ENCODE assay signal across 11 mouse cellular contexts in genomic region chr13:99323632-99324336, GRCm38 (mm10). TPM values are rescaled to one million over a fixed set of nuclear protein-coding genes. Genes with fewer than 3 reads are reported as not detected.
DNase-seq lines count a peak whose midpoint lies in the region; ATAC-seq and TF ChIP-seq lines count a peak whose summit lies in the region.
"Had no signal": no experiment of that assay in that cellular context is flagged by ENCODE, and none has a peak within 500 bp of the region (broad histone marks: within the 10 kb centered on the region; RNA-seq: fewer than 3 reads in every experiment).

No protein-coding gene starts in this region.

- TF ChIP-seq CTCF in liver, adult 2 months (IDR thresholded peaks at IDR 0.05; ENCODE audit: low read depth, low read length), result no peak

- no peaks in the 10 kb centered on the region for H3K4me1 ChIP-seq in liver, adult 2 months (ENCODE audit: control insufficient read depth, insufficient read depth, low read length)
- no peaks in the 10 kb centered on the region for H3K4me1 ChIP-seq in liver, embryonic 11.5 days (replicated peaks; ENCODE audit: control insufficient read depth, insufficient read depth, low read length)
- peaks cover 10% of the 10 kb centered on the region for H3K4me1 ChIP-seq in heart, embryonic 15.5 days (replicated peaks)
- no peaks in the 10 kb centered on the region for H3K4me1 ChIP-seq in forebrain, embryonic 16.5 days (replicated peaks; ENCODE audit: control insufficient read depth, insufficient read depth, low read length)
- no peaks in the 10 kb centered on the region for H3K4me1 ChIP-seq in midbrain, embryonic 14.5 days (ENCODE audit: control insufficient read depth, insufficient read depth, low read length)
- H3K4me1 ChIP-seq: forebrain, embryonic 13.5 days had no signal

- intact Hi-C loops in gastrocnemius, postnatal 36 days (cut with DNase I), result no loop called here

- peaks cover 53% of the 10 kb centered on the region for H3K36me3 ChIP-seq in liver, adult 2 months (ENCODE audit: control insufficient read depth, insufficient read depth, low read length)
- peaks cover 45% of the 10 kb centered on the region for H3K36me3 ChIP-seq in liver, embryonic 11.5 days (ENCODE audit: control insufficient read depth, insufficient read depth, low read length)
- peaks cover 77% of the 10 kb centered on the region for H3K36me3 ChIP-seq in heart, embryonic 15.5 days
- H3K36me3 ChIP-seq in splenic B cell, adult 2 months (ENCODE audit: control insufficient read depth, insufficient read depth, low read length, poor library complexity, severe bottlenecking), result peaks cover 23% of the 10 kb centered on the region; the same call in 1 of the 2 replicates
- peaks cover 29% of the 10 kb centered on the region for H3K36me3 ChIP-seq in forebrain, embryonic 16.5 days (ENCODE audit: control insufficient read depth, insufficient read depth)
- H3K36me3 ChIP-seq in midbrain, embryonic 14.5 days (ENCODE audit: control insufficient read depth, insufficient read depth, low read length), result peaks cover 77% of the 10 kb centered on the region

- no peaks in the 10 kb centered on the region for H3K79me2 ChIP-seq in liver, adult 2 months (ENCODE audit: control insufficient read depth, insufficient read depth, low read length)

- H3K27me3 ChIP-seq in liver, adult 2 months (ENCODE audit: control insufficient read depth, insufficient read depth, low read length), result no peaks in the 10 kb centered on the region
- H3K27me3 ChIP-seq in liver, embryonic 11.5 days (replicated peaks; ENCODE audit: control insufficient read depth, insufficient read depth, low read length), result no peaks in the 10 kb centered on the region
- H3K27me3 ChIP-seq in heart, embryonic 15.5 days, result no peaks in the 10 kb centered on the region
- no peaks in the 10 kb centered on the region for H3K27me3 ChIP-seq in splenic B cell, adult 2 months (ENCODE audit: control insufficient read depth, insufficient read depth, low read length, poor library complexity, severe bottlenecking)
- H3K27me3 ChIP-seq in forebrain, embryonic 16.5 days (replicated peaks; ENCODE audit: control insufficient read depth, insufficient read depth, low read length), result no peaks in the 10 kb centered on the region
- H3K27me3 ChIP-seq in midbrain, embryonic 14.5 days (ENCODE audit: control insufficient read depth, insufficient read depth, low read length), result no peaks in the 10 kb centered on the region
- H3K27me3 ChIP-seq: forebrain, embryonic 13.5 days had no signal

- no peak overlapping the region for H3K27ac ChIP-seq in liver, adult 2 months (replicated peaks; ENCODE audit: insufficient read depth, low read depth, low read length)
- H3K27ac ChIP-seq in liver, embryonic 11.5 days (ENCODE audit: low read depth, low read length), result no peak overlapping the region
- H3K27ac ChIP-seq in heart, embryonic 15.5 days, result peak overlapping the region; percentile 60
- no peak overlapping the region for H3K27ac ChIP-seq in forebrain, embryonic 16.5 days (ENCODE audit: low read length)
- H3K27ac ChIP-seq in midbrain, embryonic 14.5 days (replicated peaks; ENCODE audit: low read depth, low read length), result no peak overlapping the region
- H3K27ac ChIP-seq: forebrain, embryonic 13.5 days had no signal

- TF ChIP-seq POLR2A in liver, adult 2 months (IDR thresholded peaks at IDR 0.05; ENCODE audit: extremely low read depth, insufficient read depth, low read length), result no peak

- DNase-seq in gastrocnemius, postnatal 25 days, result peak; percentile 53
- DNase-seq in gastrocnemius, postnatal 36 days, result no peak
- DNase-seq in liver, adult 2 months (ENCODE audit: extremely low read depth, low read depth, low spot score), result peak; percentile 19
- no peak for DNase-seq in liver, embryonic 11.5 days (ENCODE audit: low spot score)
- DNase-seq in splenic B cell, adult 2 months (ENCODE audit: low read depth, low spot score), result peak; percentile 8
- no peak for DNase-seq in midbrain, embryonic 14.5 days
- DNase-seq: adrenal gland, adult 2 months; kidney, adult 18-20 months had no signal

- no peak overlapping the region for H3K4me3 ChIP-seq in liver, adult 2 months (ENCODE audit: insufficient read depth, low read depth, low read length)
- H3K4me3 ChIP-seq in liver, embryonic 11.5 days (ENCODE audit: low read depth, low read length), result no peak overlapping the region
- H3K4me3 ChIP-seq in heart, embryonic 15.5 days, result no peak overlapping the region
- H3K4me3 ChIP-seq in forebrain, embryonic 16.5 days (replicated peaks; ENCODE audit: low read length), result no peak overlapping the region
- H3K4me3 ChIP-seq in midbrain, embryonic 14.5 days (replicated peaks; ENCODE audit: low read depth, low read length), result no peak overlapping the region
- H3K4me3 ChIP-seq: forebrain, embryonic 13.5 days had no signal

- H3K4me2 ChIP-seq in liver, embryonic 11.5 days, result no peak overlapping the region
- no peak overlapping the region for H3K4me2 ChIP-seq in heart, embryonic 15.5 days
- no peak overlapping the region for H3K4me2 ChIP-seq in forebrain, embryonic 16.5 days (ENCODE audit: low read length)
- no peak overlapping the region for H3K4me2 ChIP-seq in midbrain, embryonic 14.5 days (ENCODE audit: low read length)
- H3K4me2 ChIP-seq: forebrain, embryonic 13.5 days had no signal

- no peaks in the 10 kb centered on the region for H3K9me3 ChIP-seq in liver, embryonic 11.5 days (ENCODE audit: control insufficient read depth, low read length)
- H3K9me3 ChIP-seq in heart, embryonic 15.5 days (replicated peaks), result no peaks in the 10 kb centered on the region
- no peaks in the 10 kb centered on the region for H3K9me3 ChIP-seq in forebrain, embryonic 16.5 days (ENCODE audit: control insufficient read depth, low read length)
- H3K9me3 ChIP-seq in midbrain, embryonic 14.5 days (ENCODE audit: control insufficient read depth, low read length), result no peaks in the 10 kb centered on the region
- H3K9me3 ChIP-seq: forebrain, embryonic 13.5 days had no signal

- WGBS in liver, adult 2 months, result 83% methylated on average over 7 of the region's 7 CpGs
- WGBS in liver, embryonic 11.5 days, result 79% methylated on average over 7 of the region's 7 CpGs
- WGBS in heart, embryonic 15.5 days, result 58% methylated on average over 7 of the region's 7 CpGs
- 85% methylated on average over 7 of the region's 7 CpGs for WGBS in forebrain, embryonic 16.5 days
- WGBS in midbrain, embryonic 14.5 days, result 72% methylated on average over 7 of the region's 7 CpGs

- H3K9ac ChIP-seq in liver, adult 2 months (ENCODE audit: low read depth, low read length), result no peak overlapping the region
- H3K9ac ChIP-seq in liver, embryonic 11.5 days (ENCODE audit: low read depth, low read length), result no peak overlapping the region
- H3K9ac ChIP-seq in heart, embryonic 15.5 days, result no peak overlapping the region
- no peak overlapping the region for H3K9ac ChIP-seq in forebrain, embryonic 16.5 days (replicated peaks; ENCODE audit: low read depth, low read length)
- no peak overlapping the region for H3K9ac ChIP-seq in midbrain, embryonic 14.5 days (replicated peaks; ENCODE audit: low read length)
- H3K9ac ChIP-seq: forebrain, embryonic 13.5 days had no signal

- ATAC-seq in liver, embryonic 11.5 days (replicated peaks; ENCODE audit: low FRiP score), result no peak
- ATAC-seq in heart, embryonic 15.5 days (replicated peaks; ENCODE audit: insufficient number of reproducible peaks, insufficient read depth, low FRiP score, low read depth), result peak; percentile 66
- no peak for ATAC-seq in forebrain, embryonic 16.5 days
- no peak for ATAC-seq in midbrain, embryonic 14.5 days (ENCODE audit: low FRiP score, low TSS enrichment)
- ATAC-seq: forebrain, embryonic 13.5 days had no signal

RNA-seq across cellular contexts. Expression of gene Ptcd2, which starts 20.7 kb away (rescaled TPM):
- total RNA-seq in gastrocnemius, postnatal 25 days (2021), result 10 to 100 TPM; 27.6 to 30.3 TPM
- total RNA-seq in gastrocnemius, postnatal 36 days (2021), result 10 to 100 TPM; 22.3 to 28.2 TPM
- 30.3 and 35.6 TPM in 2 replicates for total RNA-seq in liver, adult 2 months (2014; rRNA removed)
- polyA plus RNA-seq in liver, adult 2 months (2012; rRNA removed), result 16.4 and 17.4 TPM in 2 replicates
- polyA plus RNA-seq in liver, embryonic 11.5 days (2014; fragmentation: Nextera tagmentation; extraction: Ambion mirVana), result 73.1 and 76.6 TPM in 2 replicates
- 63.9 and 71.8 TPM in 2 replicates for polyA plus RNA-seq in heart, embryonic 15.5 days (2015; fragmentation: Nextera tagmentation; extraction: Ambion mirVana)
- 53.2 and 57.9 TPM in 2 replicates for polyA plus RNA-seq in forebrain, embryonic 16.5 days (2015; fragmentation: Nextera tagmentation; extraction: Ambion mirVana)
- polyA plus RNA-seq in midbrain, embryonic 14.5 days (2014; fragmentation: Nextera tagmentation; extraction: Ambion mirVana), result 57.3 and 62.2 TPM in 2 replicates

RNA-seq across cellular contexts. Expression of gene Mrps27, which starts 20.8 kb away (rescaled TPM):
- total RNA-seq in gastrocnemius, postnatal 25 days (2021), result 10 to 100 TPM; 25.8 to 30.8 TPM
- 10 to 100 TPM; 27.4 to 28.4 TPM for total RNA-seq in gastrocnemius, postnatal 36 days (2021)
- 19.3 and 19.8 TPM in 2 replicates for total RNA-seq in liver, adult 2 months (2014; rRNA removed)
- polyA plus RNA-seq in liver, adult 2 months (2012; rRNA removed), result 15.9 and 24.1 TPM in 2 replicates
- polyA plus RNA-seq in liver, embryonic 11.5 days (2014; fragmentation: Nextera tagmentation; extraction: Ambion mirVana), result 67.4 and 71.9 TPM in 2 replicates
- 77.5 and 78.5 TPM in 2 replicates for polyA plus RNA-seq in heart, embryonic 15.5 days (2015; fragmentation: Nextera tagmentation; extraction: Ambion mirVana)
- 46.4 and 49.1 TPM in 2 replicates for polyA plus RNA-seq in forebrain, embryonic 16.5 days (2015; fragmentation: Nextera tagmentation; extraction: Ambion mirVana)
- polyA plus RNA-seq in midbrain, embryonic 14.5 days (2014; fragmentation: Nextera tagmentation; extraction: Ambion mirVana), result 36.5 and 38.2 TPM in 2 replicates

Comparison
In these comparisons a context has a peak if more than half of its experiments do, and no peak if none do; other contexts are left out.
1. DNase-seq: peak in gastrocnemius, postnatal 25 days (single experiment), liver, adult 2 months (single experiment) and splenic B cell, adult 2 months (single experiment); none in gastrocnemius, postnatal 36 days (0 of 2), liver, embryonic 11.5 days (single experiment) and midbrain, embryonic 14.5 days (single experiment).